Mouse (Mus musculus): ENCODE results near the gene Sdr16c6. TPM values are rescaled to one million over a fixed set of nuclear protein-coding genes. Genes with fewer than 3 reads are reported as not detected.
A peak's percentile ranks its signal among the peaks of the same experiment; 100 is the strongest.

Gene Sdr16c6
- 0.13 and 0.60 TPM in 2 replicates for polyA plus RNA-seq (2015; fragmentation: Nextera tagmentation; extraction: Ambion mirVana)

DNA sequence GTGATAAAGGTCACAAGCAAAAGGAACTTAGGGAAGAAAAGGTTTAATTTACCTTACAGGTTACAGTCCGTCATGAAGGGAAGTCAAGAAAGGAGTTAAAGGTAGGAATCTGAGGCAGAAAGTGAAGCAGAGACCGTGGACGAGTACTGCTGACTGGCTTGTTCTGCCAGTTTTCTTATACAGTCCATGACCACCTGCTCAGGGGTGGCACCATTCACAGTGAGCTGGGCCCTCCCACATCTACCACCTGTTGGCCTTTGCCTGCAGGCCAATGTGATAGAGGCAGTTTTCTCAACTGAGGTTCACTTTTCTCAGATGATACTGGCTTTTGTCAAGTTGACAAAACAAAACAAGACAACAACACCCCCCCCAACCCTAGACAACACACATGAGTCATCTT lies at the start of gene Sdr16c6:
Sdr16c6 (minus strand) TSS at position 151 of the 400 bp plus-strand sequence.
- Histone ChIP-seq H3K27ac (no peak within 1 kb of the TSS), H3K9me3 (replicated peaks) (no peaks in the 10 kb centered on the region), H3K4me2 (no peak within 1 kb of the TSS), H3K36me3 (no peaks in the 10 kb centered on the region), H3K4me3 (replicated peaks) (no peak within 1 kb of the TSS), H3K4me1 (no peaks in the 10 kb centered on the region), H3K27me3 (no peaks in the 10 kb centered on the region), H3K9ac (no peak within 1 kb of the TSS)
- ATAC-seq (replicated peaks; ENCODE audit: low FRiP score): peak; percentile 60; the same call in 1 of the 2 replicates
- WGBS: 80% methylated on average over 3 of the region's 3 CpGs

DNA sequence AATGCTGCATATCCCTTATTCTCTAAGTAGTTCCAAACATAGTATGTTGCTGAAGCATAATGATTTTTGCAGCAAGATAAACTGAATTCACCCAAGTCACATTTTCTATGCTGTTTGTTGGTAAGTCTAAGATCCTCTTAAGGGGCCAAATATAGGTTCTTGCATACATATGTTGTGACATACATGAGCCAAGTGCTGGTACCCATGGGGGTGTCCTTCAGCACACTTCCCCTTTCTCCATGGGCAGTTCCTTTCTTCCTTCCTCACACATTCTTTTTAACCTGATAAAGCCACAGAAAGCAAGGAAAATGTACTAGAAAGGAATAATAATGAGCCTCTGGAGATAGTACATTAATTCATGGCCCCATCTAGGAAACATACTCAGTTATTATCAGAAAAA lies 2.9 kb upstream of the Sdr16c6 start:
- Histone ChIP-seq H3K4me2 (no peak overlapping the region), H3K27ac (no peak overlapping the region), H3K36me3 (no peaks in the 10 kb centered on the region), H3K4me3 (replicated peaks) (no peak overlapping the region), H3K9ac (no peak overlapping the region), H3K9me3 (replicated peaks) (no peaks in the 10 kb centered on the region), H3K4me1 (no peaks in the 10 kb centered on the region), H3K27me3 (no peaks in the 10 kb centered on the region)
- ATAC-seq (replicated peaks; ENCODE audit: low FRiP score): no peak

- H3K9ac ChIP-seq: no peak overlapping the region
- 82% methylated on average over 3 of the region's 3 CpGs for WGBS
- no peaks in the 10 kb centered on the region for H3K4me1 ChIP-seq
- no peaks in the 10 kb centered on the region for H3K9me3 ChIP-seq (replicated peaks)
- ATAC-seq (replicated peaks; ENCODE audit: low FRiP score): no peak
- H3K4me3 ChIP-seq (replicated peaks): no peak overlapping the region
- H3K27me3 ChIP-seq: no peaks in the 10 kb centered on the region
- H3K36me3 ChIP-seq: no peaks in the 10 kb centered on the region
- H3K27ac ChIP-seq: no peak overlapping the region
- no peak overlapping the region for H3K4me2 ChIP-seq
These were observed 1.8 kb upstream of the Sdr16c6 start for GRCm38 (mm10) chr4:4079132-4079531.

- 92% methylated on average over 2 of the region's 2 CpGs for WGBS
- Histone ChIP-seq H3K4me1 (no peaks in the 10 kb centered on the region), H3K9ac (no peak overlapping the region), H3K4me3 (replicated peaks) (no peak overlapping the region), H3K9me3 (replicated peaks) (no peaks in the 10 kb centered on the region), H3K36me3 (no peaks in the 10 kb centered on the region), H3K27ac (no peak overlapping the region), H3K27me3 (no peaks in the 10 kb centered on the region), H3K4me2 (no peak overlapping the region)
- no peak for ATAC-seq (replicated peaks; ENCODE audit: low FRiP score)
These were observed 1.3 kb downstream of the Sdr16c6 start for GRCm38 (mm10) chr4:4076001-4076400.

Other genes starting within 250 kb of the Sdr16c6 start
- gene Gm11808, start 103.9 kb downstream of the Sdr16c6 start, polyA plus RNA-seq (2015; fragmentation: Nextera tagmentation; extraction: Ambion mirVana): 884 and 984 TPM in 2 replicates